Mouse (Mus musculus) embryonic facial prominence, embryonic 15.5 days (tissue): Measurements from ENCODE around the gene Ros1. TPM values are rescaled to one million over a fixed set of nuclear protein-coding genes. Genes with fewer than 3 reads are reported as not detected.

Experiments used
- ATAC-seq: fragments of 200-750 bp; cut with Nextera tagmentation; 2 replicates; pipeline ENCODE4 v1.8.0; 2017; ENCODE audit warnings: low read depth, moderate TSS enrichment; ENCODE audit not compliant: insufficient number of reproducible peaks, low FRiP score, low TSS enrichment
- H3K27ac ChIP-seq: fragments of 300-500 bp; sonication (generic); replicated peaks from 2 replicates; pipeline ENCODE4 v1.5.1; 2015; ENCODE audit warnings: mild to moderate bottlenecking, inconsistent platforms
- H3K27me3 ChIP-seq: fragments of 300-500 bp; sonication (generic); 2 replicates; pipeline ENCODE4 v1.6.1; 2015; ENCODE audit warnings: inconsistent platforms
- H3K36me3 ChIP-seq: fragments of 300-500 bp; sonication (generic); 2 replicates; pipeline ENCODE4 v1.6.1; 2015; ENCODE audit warnings: mild to moderate bottlenecking, inconsistent platforms
- H3K4me1 ChIP-seq: fragments of 300-500 bp; sonication (generic); 2 replicates; pipeline ENCODE4 v1.6.1; 2015; ENCODE audit warnings: inconsistent platforms
- H3K4me2 ChIP-seq: fragments of 300-500 bp; sonication (generic); replicated peaks from 2 replicates; pipeline ENCODE4 v1.6.1; 2015; ENCODE audit warnings: mild to moderate bottlenecking, inconsistent platforms
- H3K4me3 ChIP-seq: fragments of 300-500 bp; sonication (generic); replicated peaks from 2 replicates; pipeline ENCODE4 v1.5.1; 2015; ENCODE audit warnings: mild to moderate bottlenecking, inconsistent platforms
- H3K9ac ChIP-seq: fragments of 300-500 bp; sonication (generic); 2 replicates; pipeline ENCODE4 v1.6.1; 2015; ENCODE audit warnings: inconsistent platforms
- H3K9me3 ChIP-seq: fragments of 300-500 bp; sonication (generic); replicated peaks from 2 replicates; pipeline ENCODE4 v1.6.1; 2016; ENCODE audit warnings: inconsistent platforms
- WGBS: fragments of 180-500 bp; shearing (Covaris S2); methylation state at CpG from one replicate; pipeline ENCODE4 v1.1.7; 2015; 5-methylcytosine and 5-hydroxymethylcytosine counted together
- microRNA-seq: library from miRNA; unstranded; fragments of <30 nt; microRNA quantifications from one replicate; pipeline ENCODE4, GENCODE M21; 2016; ENCODE audit warnings: borderline number of aligned reads
- polyA plus RNA-seq: library from polyadenylated mRNA; unstranded; fragments of >200 nt; fragmentation: Nextera tagmentation; extraction: Ambion mirVana; gene quantifications from 2 replicates; pipeline ENCODE4 v1.2.1, GENCODE M21; 2015

Gene Ros1
- polyA plus RNA-seq, 1 experiment from 2014 or later = not detected

GRCm38 (mm10) chr10:52021736-52022394 lies 173.2 kb downstream of the Ros1 start:
- no peak overlapping the region for H3K27ac ChIP-seq
- 1% methylated on average over 14 of the region's 15 CpGs for WGBS
- no peaks in the 10 kb centered on the region for H3K36me3 ChIP-seq
- H3K27me3 ChIP-seq = peaks cover 68% of the 10 kb centered on the region
- no peaks in the 10 kb centered on the region for H3K9me3 ChIP-seq
- H3K4me2 ChIP-seq = peak overlapping the region; percentile 93
- no peak overlapping the region for H3K9ac ChIP-seq
- peaks cover 13% of the 10 kb centered on the region for H3K4me1 ChIP-seq
- H3K4me3 ChIP-seq = peak overlapping the region; percentile 50
- peak; percentile 57; the same call in 1 of the 2 replicates for ATAC-seq

GRCm38 (mm10) chr10:52021231-52021630 lies 173.8 kb downstream of the Ros1 start:
- 4% methylated on average over 9 of the region's 9 CpGs for WGBS
- Histone ChIP-seq H3K27me3 (peaks cover 63% of the 10 kb centered on the region), H3K36me3 (no peaks in the 10 kb centered on the region), H3K9ac (no peak overlapping the region), H3K4me1 (peaks cover 13% of the 10 kb centered on the region), H3K9me3 (no peaks in the 10 kb centered on the region), H3K27ac (no peak overlapping the region), H3K4me3 (no peak overlapping the region), H3K4me2 (no peak overlapping the region)
- ATAC-seq = no peak

GRCm38 (mm10) chr10:52018471-52018870 lies 176.6 kb downstream of the Ros1 start:
- WGBS = 38% methylated on average over 1 of the region's 1 CpGs
- ATAC-seq = no peak
- Histone ChIP-seq H3K9me3 (no peaks in the 10 kb centered on the region), H3K4me1 (peaks cover 13% of the 10 kb centered on the region), H3K27ac (no peak overlapping the region), H3K27me3 (peaks cover 37% of the 10 kb centered on the region), H3K4me3 (no peak overlapping the region), H3K4me2 (no peak overlapping the region), H3K36me3 (no peaks in the 10 kb centered on the region), H3K9ac (no peak overlapping the region)

Small RNAs within 50 kb of the gene (microRNA-seq; reads per million reads assigned to microRNA genes)
- gene Gm24084 = not detected

Other genes starting within 250 kb of the Ros1 start
- gene Vgll2, start 172.7 kb downstream of the Ros1 start, polyA plus RNA-seq = 16.7 and 20.6 TPM in 2 replicates
- 18.8 and 19.5 TPM in 2 replicates for gene Dcbld1, start 38.4 kb upstream of the Ros1 start, polyA plus RNA-seq
- not detected in 2 replicates for gene Gm26741, start 163.5 kb upstream of the Ros1 start, polyA plus RNA-seq
- 20.2 and 21.1 TPM in 2 replicates for gene Gopc, start 186.9 kb upstream of the Ros1 start, polyA plus RNA-seq
- gene Nepn, start 193.7 kb upstream of the Ros1 start, polyA plus RNA-seq = not detected in 2 replicates
- gene Nus1, start 222.3 kb upstream of the Ros1 start, polyA plus RNA-seq = 13.0 and 14.4 TPM in 2 replicates